Mouse (Mus musculus): ENCODE measurements around the gene Zbtb4. TPM values are rescaled to one million over a fixed set of nuclear protein-coding genes. Genes with fewer than 3 reads are reported as not detected.
A peak's percentile ranks its signal among the peaks of the same experiment; 100 is the strongest.

Zbtb4 gene
- polyA plus RNA-seq, 1 experiment from 2014 or later = 6.2 TPM

DNA sequence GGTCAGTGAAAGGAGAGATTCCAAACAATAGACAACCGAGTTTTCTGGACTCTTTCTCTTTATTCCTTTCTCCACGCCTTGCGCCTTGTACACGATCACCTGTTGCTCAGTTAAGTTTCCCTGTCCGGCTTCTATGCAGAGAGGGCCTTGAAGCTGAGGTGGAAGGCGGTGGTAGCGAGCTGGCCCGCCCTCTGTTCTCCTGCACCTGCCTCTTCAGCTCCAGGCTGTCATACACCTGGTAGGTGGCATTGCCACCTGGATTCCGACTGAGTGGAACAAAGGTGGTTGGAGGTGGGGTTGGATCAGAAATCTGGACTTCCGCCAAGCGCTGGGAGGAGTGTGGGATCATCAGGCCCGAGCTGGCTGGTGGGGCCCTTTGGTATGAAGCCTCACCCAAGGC lies 50.8 kb downstream of the Zbtb4 start:
- no peak overlapping the region for H3K4me2 ChIP-seq (ENCODE audit: low read length)
- 92% methylated on average over 12 of the region's 12 CpGs for WGBS
- no peaks in the 10 kb centered on the region for H3K4me1 ChIP-seq (ENCODE audit: control insufficient read depth, insufficient read depth, low read depth, low read length)
- no peak overlapping the region for H3K4me3 ChIP-seq (ENCODE audit: low read length)
- H3K27ac ChIP-seq (ENCODE audit: low read depth, low read length) = no peak overlapping the region
- peaks cover 9% of the 10 kb centered on the region for H3K9me3 ChIP-seq (ENCODE audit: control insufficient read depth, low read length)
- H3K36me3 ChIP-seq (ENCODE audit: control insufficient read depth, insufficient read depth, low read length) = no peaks in the 10 kb centered on the region
- H3K27me3 ChIP-seq (replicated peaks; ENCODE audit: control insufficient read depth, insufficient read depth, low read length) = no peaks in the 10 kb centered on the region
- ATAC-seq = no peak
- H3K9ac ChIP-seq (ENCODE audit: low read depth, low read length) = no peak overlapping the region

DNA sequence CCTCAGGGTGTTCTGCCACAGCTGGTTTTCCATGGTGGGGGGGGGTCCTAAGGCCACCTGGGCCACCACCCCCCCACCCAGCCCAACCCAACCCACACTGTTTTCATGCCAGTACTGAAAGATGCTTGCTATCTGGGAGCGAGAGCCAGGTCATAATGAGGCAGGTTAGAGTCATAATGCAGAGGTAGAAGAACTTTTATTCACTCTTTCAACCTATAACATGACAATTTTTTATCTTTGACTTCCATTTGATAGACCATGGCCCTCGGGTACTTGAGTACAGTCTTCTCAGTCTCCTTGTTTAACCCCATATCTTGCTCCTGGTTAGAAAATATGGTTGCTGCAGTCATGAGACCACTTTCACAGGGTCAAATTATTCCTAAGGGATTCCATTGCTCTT lies 52.7 kb downstream of the Zbtb4 start, which contains the start of gene Spem2:
TSS of gene Spem2 (minus strand) at position 101 of the 400 bp plus-strand sequence.
- Histone ChIP-seq H3K9me3 (ENCODE audit: control insufficient read depth, low read length) (peaks cover 9% of the 10 kb centered on the region), H3K36me3 (ENCODE audit: control insufficient read depth, insufficient read depth, low read length) (no peaks in the 10 kb centered on the region), H3K4me2 (ENCODE audit: low read length) (no peak within 1 kb of the TSS), H3K4me1 (ENCODE audit: control insufficient read depth, insufficient read depth, low read depth, low read length) (no peaks in the 10 kb centered on the region), H3K9ac (ENCODE audit: low read depth, low read length) (no peak within 1 kb of the TSS), H3K4me3 (ENCODE audit: low read length) (no peak within 1 kb of the TSS), H3K27me3 (replicated peaks; ENCODE audit: control insufficient read depth, insufficient read depth, low read length) (no peaks in the 10 kb centered on the region), H3K27ac (ENCODE audit: low read depth, low read length) (no peak within 1 kb of the TSS)
- ATAC-seq = no peak
- WGBS = 75% methylated on average over 2 of the region's 2 CpGs

GRCm38 (mm10) chr11:69818871-69819270 lies 53.2 kb downstream of the Zbtb4 start:
- H3K4me3 ChIP-seq (ENCODE audit: low read length) = no peak overlapping the region
- H3K36me3 ChIP-seq (ENCODE audit: control insufficient read depth, insufficient read depth, low read length) = no peaks in the 10 kb centered on the region
- H3K4me1 ChIP-seq (ENCODE audit: control insufficient read depth, insufficient read depth, low read depth, low read length) = no peaks in the 10 kb centered on the region
- H3K9me3 ChIP-seq (ENCODE audit: control insufficient read depth, low read length) = peaks cover 9% of the 10 kb centered on the region
- H3K27ac ChIP-seq (ENCODE audit: low read depth, low read length) = no peak overlapping the region
- ATAC-seq = no peak
- no peak overlapping the region for H3K9ac ChIP-seq (ENCODE audit: low read depth, low read length)
- H3K4me2 ChIP-seq (ENCODE audit: low read length) = no peak overlapping the region
- WGBS = 92% methylated on average over 8 of the region's 8 CpGs
- H3K27me3 ChIP-seq (replicated peaks; ENCODE audit: control insufficient read depth, insufficient read depth, low read length) = no peaks in the 10 kb centered on the region

- WGBS = 94% methylated on average over 3 of the region's 3 CpGs
Measured at GRCm38 (mm10) chr11:69822080-69822479, 56.4 kb downstream of the Zbtb4 start, which contains the start of gene Spem1. Gene Spem1 (minus strand): TSS chr11:69822180.

DNA sequence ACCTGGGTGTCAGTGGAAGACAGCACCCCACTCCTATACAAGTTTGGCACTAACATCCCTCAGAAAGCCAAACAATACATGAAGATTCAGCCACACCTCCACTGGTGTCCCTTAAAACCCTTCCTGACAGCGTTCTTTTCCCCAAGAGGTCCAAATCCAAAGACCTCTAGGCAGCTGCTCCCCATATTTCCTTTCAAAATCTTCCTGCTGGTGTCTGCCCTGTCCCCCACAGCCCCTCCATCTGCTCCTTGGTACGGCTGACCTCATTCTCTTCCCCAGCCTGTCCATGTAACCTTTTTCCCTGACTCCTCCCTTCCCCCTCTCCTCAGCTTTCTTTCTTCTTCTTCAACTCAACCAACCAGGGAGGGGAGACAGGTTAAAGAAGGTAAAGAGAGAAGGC lies 57.7 kb downstream of the Zbtb4 start:
- Histone ChIP-seq H3K27ac (ENCODE audit: low read depth, low read length) (no peak overlapping the region), H3K4me2 (ENCODE audit: low read length) (no peak overlapping the region), H3K4me1 (ENCODE audit: control insufficient read depth, insufficient read depth, low read depth, low read length) (no peaks in the 10 kb centered on the region), H3K27me3 (replicated peaks; ENCODE audit: control insufficient read depth, insufficient read depth, low read length) (no peaks in the 10 kb centered on the region), H3K36me3 (ENCODE audit: control insufficient read depth, insufficient read depth, low read length) (peaks cover 36% of the 10 kb centered on the region), H3K9me3 (ENCODE audit: control insufficient read depth, low read length) (no peaks in the 10 kb centered on the region), H3K4me3 (ENCODE audit: low read length) (no peak overlapping the region), H3K9ac (ENCODE audit: low read depth, low read length) (no peak overlapping the region)
- 59% methylated on average over 2 of the region's 2 CpGs for WGBS
- ATAC-seq = no peak

More at GRCm38 (mm10) chr11:69822080-69822479, 56.4 kb downstream of the Zbtb4 start, which contains the start of gene Spem1:
- Histone ChIP-seq H3K4me1 (ENCODE audit: control insufficient read depth, insufficient read depth, low read depth, low read length) (no peaks in the 10 kb centered on the region), H3K36me3 (ENCODE audit: control insufficient read depth, insufficient read depth, low read length) (peaks cover 24% of the 10 kb centered on the region), H3K9ac (ENCODE audit: low read depth, low read length) (no peak within 1 kb of the TSS), H3K27me3 (replicated peaks; ENCODE audit: control insufficient read depth, insufficient read depth, low read length) (no peaks in the 10 kb centered on the region), H3K4me2 (ENCODE audit: low read length) (no peak within 1 kb of the TSS), H3K4me3 (ENCODE audit: low read length) (no peak within 1 kb of the TSS), H3K9me3 (ENCODE audit: control insufficient read depth, low read length) (peaks cover 6% of the 10 kb centered on the region), H3K27ac (ENCODE audit: low read depth, low read length) (no peak within 1 kb of the TSS)
- ATAC-seq = no peak

DNA sequence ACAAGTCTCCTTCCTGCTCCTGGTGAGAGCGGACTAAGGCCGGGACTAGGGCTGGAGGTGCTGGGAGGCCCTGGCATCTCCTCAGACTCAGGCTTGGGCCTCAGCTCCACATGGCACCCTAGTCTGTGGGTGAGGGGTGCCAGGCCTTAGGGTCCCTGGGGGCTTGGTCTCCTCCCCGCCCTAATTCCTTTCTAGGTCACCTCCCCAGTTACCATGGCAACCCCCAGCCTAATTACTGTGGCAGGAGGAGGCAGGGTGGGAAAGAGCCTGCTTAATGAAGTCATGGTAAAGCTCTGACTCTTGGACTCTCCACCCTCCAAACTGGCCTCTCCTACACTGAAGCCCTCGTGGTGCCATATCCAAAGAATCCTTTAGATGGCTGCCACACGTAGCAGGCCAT lies 63.1 kb downstream of the Zbtb4 start:
- ATAC-seq = no peak
- H3K4me1 ChIP-seq (ENCODE audit: control insufficient read depth, insufficient read depth, low read depth, low read length) = peaks cover 8% of the 10 kb centered on the region

GRCm38 (mm10) chr11:69833554-69833953 lies 67.8 kb downstream of the Zbtb4 start:
- no peaks in the 10 kb centered on the region for H3K27me3 ChIP-seq (replicated peaks; ENCODE audit: control insufficient read depth, insufficient read depth, low read length)
- H3K4me2 ChIP-seq (ENCODE audit: low read length) = peak overlapping the region; percentile 89
- no peak overlapping the region for H3K27ac ChIP-seq (ENCODE audit: low read depth, low read length)
- H3K9me3 ChIP-seq (ENCODE audit: control insufficient read depth, low read length) = no peaks in the 10 kb centered on the region
- WGBS = 52% methylated on average over 7 of the region's 8 CpGs
- ATAC-seq = no peak
- H3K4me1 ChIP-seq (ENCODE audit: control insufficient read depth, insufficient read depth, low read depth, low read length) = peaks cover 30% of the 10 kb centered on the region
- H3K36me3 ChIP-seq (ENCODE audit: control insufficient read depth, insufficient read depth, low read length) = peaks cover 9% of the 10 kb centered on the region
- peak overlapping the region; percentile 94 for H3K9ac ChIP-seq (ENCODE audit: low read depth, low read length)
- peak overlapping the region; percentile 87 for H3K4me3 ChIP-seq (ENCODE audit: low read length)

More for the DNA sequence above, 63.1 kb downstream of the Zbtb4 start:
- Histone ChIP-seq H3K4me2 (ENCODE audit: low read length) (no peak overlapping the region), H3K36me3 (ENCODE audit: control insufficient read depth, insufficient read depth, low read length) (peaks cover 46% of the 10 kb centered on the region), H3K9ac (ENCODE audit: low read depth, low read length) (no peak overlapping the region), H3K27ac (ENCODE audit: low read depth, low read length) (no peak overlapping the region), H3K4me3 (ENCODE audit: low read length) (no peak overlapping the region), H3K9me3 (ENCODE audit: control insufficient read depth, low read length) (no peaks in the 10 kb centered on the region), H3K27me3 (replicated peaks; ENCODE audit: control insufficient read depth, insufficient read depth, low read length) (no peaks in the 10 kb centered on the region)
- 63% methylated on average over 5 of the region's 5 CpGs for WGBS

Other genes starting within 250 kb of the Zbtb4 start
- gene Dnah2, start 216.8 kb upstream of the Zbtb4 start, polyA plus RNA-seq (2015; fragmentation: Nextera tagmentation; extraction: Ambion mirVana) = 3.0 and 4.0 TPM in 2 replicates
- gene Efnb3, start 205.7 kb upstream of the Zbtb4 start, polyA plus RNA-seq (2015; fragmentation: Nextera tagmentation; extraction: Ambion mirVana) = 104 and 132 TPM in 2 replicates
- 18.2 and 20.1 TPM in 2 replicates for gene Wrap53, start 185.7 kb upstream of the Zbtb4 start, polyA plus RNA-seq (2015; fragmentation: Nextera tagmentation; extraction: Ambion mirVana)
- 47.9 and 57.9 TPM in 2 replicates for gene Trp53, start 185.6 kb upstream of the Zbtb4 start, polyA plus RNA-seq (2015; fragmentation: Nextera tagmentation; extraction: Ambion mirVana)
- 105 and 117 TPM in 2 replicates for gene Atp1b2, start 160.0 kb upstream of the Zbtb4 start, polyA plus RNA-seq (2015; fragmentation: Nextera tagmentation; extraction: Ambion mirVana)
- gene Shbg, start 148.0 kb upstream of the Zbtb4 start, polyA plus RNA-seq (2015; fragmentation: Nextera tagmentation; extraction: Ambion mirVana) = not detected in 2 replicates
- gene Sat2, start 143.9 kb upstream of the Zbtb4 start, polyA plus RNA-seq (2015; fragmentation: Nextera tagmentation; extraction: Ambion mirVana) = 22.6 and 26.2 TPM in 2 replicates
- gene Fxr2, start 132.9 kb upstream of the Zbtb4 start, polyA plus RNA-seq (2015; fragmentation: Nextera tagmentation; extraction: Ambion mirVana) = 32.1 and 34.6 TPM in 2 replicates
- gene Sox15, start 110.6 kb upstream of the Zbtb4 start, polyA plus RNA-seq (2015; fragmentation: Nextera tagmentation; extraction: Ambion mirVana) = not detected in 2 replicates
- gene Mpdu1, start 103.3 kb upstream of the Zbtb4 start, polyA plus RNA-seq (2015; fragmentation: Nextera tagmentation; extraction: Ambion mirVana) = 104 and 112 TPM in 2 replicates
- 10.2 and 11.5 TPM in 2 replicates for gene Cd68, start 99.8 kb upstream of the Zbtb4 start, polyA plus RNA-seq (2015; fragmentation: Nextera tagmentation; extraction: Ambion mirVana)
- gene Eif4a1, start 93.5 kb upstream of the Zbtb4 start, polyA plus RNA-seq (2015; fragmentation: Nextera tagmentation; extraction: Ambion mirVana) = 382 and 471 TPM in 2 replicates
- 89.8 and 104 TPM in 2 replicates for gene Senp3, start 83.8 kb upstream of the Zbtb4 start, polyA plus RNA-seq (2015; fragmentation: Nextera tagmentation; extraction: Ambion mirVana)
- 0.53 and 0.77 TPM in 2 replicates for gene Tnfsf13, start 80.1 kb upstream of the Zbtb4 start, polyA plus RNA-seq (2015; fragmentation: Nextera tagmentation; extraction: Ambion mirVana)
- gene Tnfsf12, start 70.1 kb upstream of the Zbtb4 start, polyA plus RNA-seq (2015; fragmentation: Nextera tagmentation; extraction: Ambion mirVana) = 4.4 and 5.6 TPM in 2 replicates
- 1.6 and 2.0 TPM in 2 replicates for gene Tnfsfm13, start 69.8 kb upstream of the Zbtb4 start, polyA plus RNA-seq (2015; fragmentation: Nextera tagmentation; extraction: Ambion mirVana)
- gene Polr2a, start 7.3 kb upstream of the Zbtb4 start, polyA plus RNA-seq (2015; fragmentation: Nextera tagmentation; extraction: Ambion mirVana) = 12.1 and 14.9 TPM in 2 replicates
- gene Slc35g3, start 3.9 kb upstream of the Zbtb4 start, polyA plus RNA-seq (2015; fragmentation: Nextera tagmentation; extraction: Ambion mirVana) = 0.41 and 0.87 TPM in 2 replicates
- 1.4 and 2.9 TPM in 2 replicates for gene Chrnb1, start 30.0 kb downstream of the Zbtb4 start, polyA plus RNA-seq (2015; fragmentation: Nextera tagmentation; extraction: Ambion mirVana)
- 6.7 and 7.2 TPM in 2 replicates for gene Fgf11, start 35.9 kb downstream of the Zbtb4 start, polyA plus RNA-seq (2015; fragmentation: Nextera tagmentation; extraction: Ambion mirVana)
- gene Tmem102, start 39.7 kb downstream of the Zbtb4 start, polyA plus RNA-seq (2015; fragmentation: Nextera tagmentation; extraction: Ambion mirVana) = 1.3 and 1.6 TPM in 2 replicates
- gene Gm39566, start 49.4 kb downstream of the Zbtb4 start, polyA plus RNA-seq (2015; fragmentation: Nextera tagmentation; extraction: Ambion mirVana) = not detected in 2 replicates
- not detected in 2 replicates for gene Spem2, start 52.6 kb downstream of the Zbtb4 start, polyA plus RNA-seq (2015; fragmentation: Nextera tagmentation; extraction: Ambion mirVana)
- gene Spem1, start 56.3 kb downstream of the Zbtb4 start, polyA plus RNA-seq (2015; fragmentation: Nextera tagmentation; extraction: Ambion mirVana) = 0.35 and 0.45 TPM in 2 replicates
- gene Nlgn2, start 71.9 kb downstream of the Zbtb4 start, polyA plus RNA-seq (2015; fragmentation: Nextera tagmentation; extraction: Ambion mirVana) = 19.1 and 22.4 TPM in 2 replicates
- gene Tmem256, start 72.6 kb downstream of the Zbtb4 start, polyA plus RNA-seq (2015; fragmentation: Nextera tagmentation; extraction: Ambion mirVana) = 341 and 379 TPM in 2 replicates
- 37.3 and 48.6 TPM in 2 replicates for gene Plscr3, start 80.5 kb downstream of the Zbtb4 start, polyA plus RNA-seq (2015; fragmentation: Nextera tagmentation; extraction: Ambion mirVana)
- gene Tnk1, start 92.8 kb downstream of the Zbtb4 start, polyA plus RNA-seq (2015; fragmentation: Nextera tagmentation; extraction: Ambion mirVana) = 0.10 and 0.13 TPM in 2 replicates
- gene Tmem95, start 112.1 kb downstream of the Zbtb4 start, polyA plus RNA-seq (2015; fragmentation: Nextera tagmentation; extraction: Ambion mirVana) = not detected in 2 replicates
- 2.2 and 3.2 TPM in 2 replicates for gene Kctd11, start 115.5 kb downstream of the Zbtb4 start, polyA plus RNA-seq (2015; fragmentation: Nextera tagmentation; extraction: Ambion mirVana)
- 0.13 and 0.25 TPM in 2 replicates for gene Acap1, start 129.6 kb downstream of the Zbtb4 start, polyA plus RNA-seq (2015; fragmentation: Nextera tagmentation; extraction: Ambion mirVana)
- 5.5 and 6.3 TPM in 2 replicates for gene 2810408A11Rik, start 135.1 kb downstream of the Zbtb4 start, polyA plus RNA-seq (2015; fragmentation: Nextera tagmentation; extraction: Ambion mirVana)
- gene Neurl4, start 135.2 kb downstream of the Zbtb4 start, polyA plus RNA-seq (2015; fragmentation: Nextera tagmentation; extraction: Ambion mirVana) = 17.8 and 19.0 TPM in 2 replicates
- 55.2 and 65.7 TPM in 2 replicates for gene Gps2, start 148.0 kb downstream of the Zbtb4 start, polyA plus RNA-seq (2015; fragmentation: Nextera tagmentation; extraction: Ambion mirVana)
- 1,120 and 1,123 TPM in 2 replicates for gene Eif5a, start 156.0 kb downstream of the Zbtb4 start, polyA plus RNA-seq (2015; fragmentation: Nextera tagmentation; extraction: Ambion mirVana)
- 5.7 and 6.2 TPM in 2 replicates for gene Ybx2, start 169.9 kb downstream of the Zbtb4 start, polyA plus RNA-seq (2015; fragmentation: Nextera tagmentation; extraction: Ambion mirVana)
- gene Slc2a4, start 182.3 kb downstream of the Zbtb4 start, polyA plus RNA-seq (2015; fragmentation: Nextera tagmentation; extraction: Ambion mirVana) = 4.7 and 5.8 TPM in 2 replicates
- 0.17 and 0.33 TPM in 2 replicates for gene Cldn7, start 198.9 kb downstream of the Zbtb4 start, polyA plus RNA-seq (2015; fragmentation: Nextera tagmentation; extraction: Ambion mirVana)
- gene Ctdnep1, start 215.2 kb downstream of the Zbtb4 start, polyA plus RNA-seq (2015; fragmentation: Nextera tagmentation; extraction: Ambion mirVana) = 26.9 and 27.4 TPM in 2 replicates
- gene Elp5, start 216.6 kb downstream of the Zbtb4 start, polyA plus RNA-seq (2015; fragmentation: Nextera tagmentation; extraction: Ambion mirVana) = 168 and 188 TPM in 2 replicates
- 576 and 581 TPM in 2 replicates for gene Gabarap, start 225.2 kb downstream of the Zbtb4 start, polyA plus RNA-seq (2015; fragmentation: Nextera tagmentation; extraction: Ambion mirVana)
- gene Phf23, start 229.9 kb downstream of the Zbtb4 start, polyA plus RNA-seq (2015; fragmentation: Nextera tagmentation; extraction: Ambion mirVana) = 54.2 and 55.4 TPM in 2 replicates
- 21.0 and 25.4 TPM in 2 replicates for gene Dvl2, start 234.7 kb downstream of the Zbtb4 start, polyA plus RNA-seq (2015; fragmentation: Nextera tagmentation; extraction: Ambion mirVana)
- 66.6 and 69.1 TPM in 2 replicates for gene Acadvl, start 249.5 kb downstream of the Zbtb4 start, polyA plus RNA-seq (2015; fragmentation: Nextera tagmentation; extraction: Ambion mirVana)